Mouse (Mus musculus) CH12.LX (cell line): ENCODE data around the gene Hdac4. TPM values are rescaled to one million over a fixed set of nuclear protein-coding genes. Genes with fewer than 3 reads are reported as not detected.

Experiments used
- DNase-seq: peaks from one replicate; pipeline ENCODE4 v3.0.0-alpha.2; 2013; ENCODE audit errors: extremely low read depth
- H3K27ac ChIP-seq: 2 replicates; pipeline ENCODE4 v1.5.1; 2012; ENCODE audit warnings: low read depth, mild to moderate bottlenecking, control low read depth, moderate library complexity; ENCODE audit not compliant: insufficient read depth
- H3K27me3 ChIP-seq: replicated peaks from 2 replicates; pipeline ENCODE3; 2012; ENCODE audit warnings: inconsistent platforms
- H3K36me3 ChIP-seq, 2 experiments: replicated peaks in 1 of 2; 2 replicates each; pipeline versions ENCODE3 to v1.6.1; 2012; ENCODE audit warnings: inconsistent platforms in 1 of 2, low read length in 1 of 2, mild to moderate bottlenecking in 1 of 2, mixed read lengths in 1 of 2, moderate library complexity in 1 of 2; ENCODE audit not compliant: control insufficient read depth in 1 of 2, insufficient read depth in 1 of 2
- H3K4me1 ChIP-seq, 2 experiments: 2 replicates each; pipeline ENCODE4 v1.6.1; 2012; ENCODE audit warnings: inconsistent platforms in 1 of 2, moderate library complexity in 1 of 2; ENCODE audit not compliant: insufficient read depth in 2 of 2, control insufficient read depth in 1 of 2
- H3K4me2 ChIP-seq: 2 replicates; pipeline ENCODE4 v1.6.1; 2012; ENCODE audit warnings: low read depth, mild to moderate bottlenecking, control low read depth; ENCODE audit not compliant: poor library complexity, insufficient read depth, severe bottlenecking
- H3K4me3 ChIP-seq, 3 experiments: fragments of 150-350 bp in 1 of 3; sonication (generic) in 1 of 3; replicated peaks in 1 of 3; 2 replicates each; pipeline versions ENCODE3 to v1.5.1; 2011 to 2012; ENCODE audit warnings: low read depth in 2 of 3, low read length in 2 of 3, mild to moderate bottlenecking in 2 of 3, moderate library complexity in 2 of 3, control low read depth in 1 of 3, improper control_type of control experiment in 1 of 3, inconsistent platforms in 1 of 3, mixed read lengths in 1 of 3; ENCODE audit not compliant: poor library complexity in 1 of 3
- H3K79me2 ChIP-seq: replicated peaks from 2 replicates; pipeline ENCODE4 v1.6.1; 2012; ENCODE audit warnings: mild to moderate bottlenecking, moderate library complexity; ENCODE audit not compliant: control insufficient read depth, poor library complexity, insufficient read depth, severe bottlenecking; ENCODE audit errors: extremely low read depth
- H3K9ac ChIP-seq: 2 replicates; pipeline ENCODE4 v1.6.1; 2012; ENCODE audit warnings: low read depth, mild to moderate bottlenecking, control low read depth, moderate library complexity; ENCODE audit not compliant: insufficient read depth
- H3K9me3 ChIP-seq: replicated peaks from 2 replicates; pipeline ENCODE3; 2012; ENCODE audit warnings: low read length, inconsistent platforms, mixed read lengths
- BHLHE40 ChIP-seq: IDR thresholded peaks from 2 replicates; pipeline ENCODE4 v1.6.1; 2011; ENCODE audit warnings: mild to moderate bottlenecking, low read depth, low read length, improper control_type of control experiment
- CHD2 ChIP-seq: IDR thresholded peaks from 2 replicates; pipeline ENCODE4 v1.6.1; 2011; ENCODE audit warnings: low read length, improper control_type of control experiment
- CTCF ChIP-seq, 2 experiments: IDR thresholded peaks in 1 of 2; conservative IDR thresholded peaks in 1 of 2; 2 replicates each; pipeline ENCODE4 v1.5.1; 2011 to 2012; ENCODE audit warnings: low read depth in 2 of 2, low read length in 2 of 2, improper control_type of control experiment in 1 of 2, inconsistent platforms in 1 of 2, mild to moderate bottlenecking in 1 of 2, moderate library complexity in 1 of 2
- ETS1 ChIP-seq: conservative IDR thresholded peaks from 2 replicates; pipeline ENCODE4 v1.6.1; 2012; ENCODE audit warnings: low read depth, mild to moderate bottlenecking, inconsistent platforms, low read length, improper control_type of control experiment, moderate library complexity
- IRF4 ChIP-seq: IDR thresholded peaks from 2 replicates; pipeline ENCODE4 v1.6.1; 2014; ENCODE audit warnings: low read depth, mild to moderate bottlenecking, inconsistent platforms, low read length, improper control_type of control experiment
- JUN ChIP-seq: IDR thresholded peaks from 2 replicates; pipeline ENCODE4 v1.6.1; 2011; ENCODE audit warnings: low read depth, mild to moderate bottlenecking, low read length, improper control_type of control experiment, moderate library complexity; ENCODE audit not compliant: insufficient read depth
- JUND ChIP-seq: conservative IDR thresholded peaks from 2 replicates; pipeline ENCODE4 v1.6.1; 2011; ENCODE audit warnings: low read depth, low read length, improper control_type of control experiment
- MAX ChIP-seq: IDR thresholded peaks from 2 replicates; pipeline ENCODE4 v1.6.1; 2011; ENCODE audit warnings: low read length, improper control_type of control experiment
- MXI1 ChIP-seq: IDR thresholded peaks from 2 replicates; pipeline ENCODE4 v1.6.1; 2011; ENCODE audit warnings: mild to moderate bottlenecking, low read depth, low read length, improper control_type of control experiment
- MYC ChIP-seq: IDR thresholded peaks from 2 replicates; pipeline ENCODE4 v1.6.1; 2011; ENCODE audit warnings: low read depth, mild to moderate bottlenecking, improper control_type of control experiment, low read length
- NELFE ChIP-seq: IDR thresholded peaks from 2 replicates; pipeline ENCODE4 v1.6.1; 2011; ENCODE audit warnings: low read depth, low read length, improper control_type of control experiment
- NRF1 ChIP-seq: IDR thresholded peaks from 2 replicates; pipeline ENCODE4 v1.6.1; 2014; ENCODE audit warnings: low read depth, mild to moderate bottlenecking, inconsistent platforms, low read length, improper control_type of control experiment, moderate library complexity
- PAX5 ChIP-seq: IDR thresholded peaks from 2 replicates; pipeline ENCODE4 v1.6.1; 2012; ENCODE audit warnings: low read length, inconsistent platforms, mixed read lengths
- POLR2A ChIP-seq: IDR thresholded peaks from 2 replicates; pipeline ENCODE4 v1.6.1; 2011; ENCODE audit warnings: low read depth, mild to moderate bottlenecking, improper control_type of control experiment, low read length
- RAD21 ChIP-seq: IDR thresholded peaks from 2 replicates; pipeline ENCODE4 v1.6.1; 2011; ENCODE audit warnings: low read depth, mild to moderate bottlenecking, low read length, improper control_type of control experiment, moderate library complexity
- RCOR1 ChIP-seq: conservative IDR thresholded peaks from 2 replicates; pipeline ENCODE4 v1.6.1; 2012; ENCODE audit warnings: low read depth, mild to moderate bottlenecking, inconsistent platforms, low read length, improper control_type of control experiment
- SIN3A ChIP-seq: IDR thresholded peaks from 2 replicates; pipeline ENCODE4 v1.6.1; 2012; ENCODE audit warnings: low read length, improper control_type of control experiment, inconsistent platforms
- SMC3 ChIP-seq: IDR thresholded peaks from 2 replicates; pipeline ENCODE4 v1.6.1; 2011; ENCODE audit warnings: low read depth, low read length, improper control_type of control experiment
- TCF12 ChIP-seq: IDR thresholded peaks from 2 replicates; pipeline ENCODE4 v1.6.1; 2014; ENCODE audit warnings: low read depth, mild to moderate bottlenecking, inconsistent platforms, low read length, improper control_type of control experiment
- UBTF ChIP-seq: IDR thresholded peaks from 2 replicates; pipeline ENCODE4 v1.6.1; 2012; ENCODE audit warnings: low read depth, mild to moderate bottlenecking, inconsistent platforms, low read length, improper control_type of control experiment, moderate library complexity
- ZC3H11A ChIP-seq: IDR thresholded peaks from 2 replicates; pipeline ENCODE4 v1.6.1; 2012; ENCODE audit warnings: low read depth, mild to moderate bottlenecking, inconsistent platforms, low read length, improper control_type of control experiment
- dilution Hi-C: fragments of 300-500 bp; cut with MboI; formaldehyde crosslinking; loops from 2 replicates; pipeline ENCODE4 v1.14.3; 2020; ENCODE audit warnings: low sequenced_read_pairs; ENCODE audit not compliant: extremely low pct_unique_long_range_greater_than_20kb, extremely low pct_ligation_motif_present
- in situ Hi-C: fragments of 300-500 bp; cut with MboI; formaldehyde crosslinking; loops from 3 replicates; pipeline ENCODE4 v1.14.3; 2019; ENCODE audit warnings: low sequenced_read_pairs, low pct_ligation_motif_present, low pct_unique_long_range_greater_than_20kb, mixed read lengths
- polyA plus RNA-seq: library from polyadenylated mRNA; unstranded; fragments of >175 nt; gene quantifications from 2 replicates; pipeline ENCODE4 v1.2.1, GENCODE M21; 2012; ENCODE audit warnings: low read depth; ENCODE audit not compliant: insufficient read length
- total RNA-seq, 2 experiments: library from RNA; depleted of rRNA; stranded (reverse); fragments of 300-350 nt in 1 of 2; fragments of >200 nt in 1 of 2; gene quantifications; 2 replicates each; pipeline ENCODE4 v1.2.3; 2012 to 2014

Hdac4 gene
- total and polyA plus RNA-seq, 3 experiments, result 2.4 to 6.3 (median 4.3) TPM

DNA sequence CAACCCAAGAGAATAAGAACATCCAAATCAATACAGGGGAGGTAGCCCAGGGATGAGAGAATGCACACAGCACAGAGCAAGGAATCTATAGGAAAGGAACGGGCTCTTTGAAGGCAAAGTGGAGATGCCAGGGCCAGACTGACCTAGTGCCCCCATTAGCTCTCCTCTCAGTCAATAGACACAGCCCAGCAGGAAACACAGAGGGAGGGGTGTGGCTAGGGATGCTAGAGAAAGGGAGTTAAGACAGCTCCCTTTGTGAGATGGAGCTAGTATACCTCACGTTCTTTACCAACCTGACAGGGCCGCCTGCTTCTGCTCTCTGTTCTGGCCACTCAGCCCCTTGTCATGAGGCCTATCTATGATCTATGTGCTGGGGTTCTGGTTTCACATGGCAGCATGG lies 144.9 kb downstream of the Hdac4 start:
- H3K4me3 ChIP-seq, result no peak overlapping the region
- in situ Hi-C loops, result no loop called here
- no peak overlapping the region for H3K9ac ChIP-seq
- H3K4me1 ChIP-seq, result peaks cover 5 to 65% of the 10 kb centered on the region in 2 experiments; a peak in 3 of 4 replicates
- no peaks in the 10 kb centered on the region for H3K27me3 ChIP-seq
- DNase-seq, result no peak
- no peaks in the 10 kb centered on the region for H3K9me3 ChIP-seq
- no peak overlapping the region for H3K27ac ChIP-seq
- dilution Hi-C loops, result no loop called here
- H3K79me2 ChIP-seq, result no peaks in the 10 kb centered on the region
- TF ChIP-seq NELFE, result no peak
- TF ChIP-seq CTCF (conservative IDR thresholded peaks at IDR 0.05 in 1 of 2, IDR thresholded peaks at IDR 0.05 in 1 of 2; ENCODE audit: low read depth in 2 of 2, low read length in 2 of 2), result no peak
- TF ChIP-seq IRF4, result no peak
- no peak for TF ChIP-seq UBTF
- no peak for TF ChIP-seq MXI1
- no peak for TF ChIP-seq SMC3
- TF ChIP-seq POLR2A, result no peak
- no peak for TF ChIP-seq RCOR1
- TF ChIP-seq PAX5, result no peak
- no peak for TF ChIP-seq MYC
- no peak for TF ChIP-seq SIN3A
- no peak for TF ChIP-seq NRF1
- no peak for TF ChIP-seq MAX
- no peak for TF ChIP-seq ZC3H11A
- no peak for TF ChIP-seq BHLHE40
- TF ChIP-seq RAD21, result no peak
- TF ChIP-seq CHD2, result no peak
- no peak for TF ChIP-seq JUN
- TF ChIP-seq TCF12, result no peak
- no peak for TF ChIP-seq ETS1
- peaks cover 0 to 5% of the 10 kb centered on the region in 2 experiments for H3K36me3 ChIP-seq
- H3K4me2 ChIP-seq, result no peak overlapping the region

DNA sequence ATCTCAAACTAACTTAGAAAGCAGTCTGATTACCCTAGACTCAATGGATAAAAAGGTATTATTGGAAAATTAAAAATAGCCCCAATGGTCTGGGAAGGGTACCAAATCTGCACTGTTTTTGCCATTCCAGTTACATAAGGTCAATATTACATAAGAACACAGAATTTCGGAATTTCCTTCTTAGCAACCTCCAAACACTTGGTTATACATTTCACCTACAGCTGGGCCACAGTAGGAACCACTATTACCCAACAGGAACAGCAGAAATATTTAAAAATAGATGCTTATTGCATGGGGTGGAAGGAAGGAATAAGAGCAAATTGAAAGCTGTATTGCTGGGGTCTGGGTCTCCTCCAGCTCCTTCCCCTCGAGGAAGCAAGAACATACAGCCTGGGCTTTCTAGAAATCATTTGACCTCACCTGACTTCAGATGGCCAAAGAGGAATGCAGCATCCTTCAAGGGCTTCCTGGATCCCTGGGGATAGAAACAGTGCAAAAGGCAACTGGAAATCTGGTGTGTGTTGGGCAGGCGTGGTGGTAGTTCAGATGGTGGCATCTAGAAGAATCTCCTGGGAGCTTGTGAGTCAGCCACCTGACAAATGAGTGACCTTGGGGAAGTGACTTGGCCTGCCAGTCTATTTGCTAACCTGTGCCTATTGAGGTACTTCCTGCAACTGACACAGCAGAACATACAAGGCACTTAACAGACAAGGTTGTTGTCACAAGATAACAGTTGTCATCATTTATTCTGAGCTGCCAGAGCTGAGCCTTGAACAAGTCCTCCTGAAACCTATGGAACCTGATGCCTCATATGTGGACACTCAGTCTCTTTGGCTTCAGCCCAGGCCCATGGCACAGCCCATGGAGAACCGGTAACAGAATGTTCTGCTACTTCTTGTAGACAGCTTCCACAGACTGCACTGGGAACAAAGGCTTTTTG lies 146.8 kb downstream of the Hdac4 start:
- Histone ChIP-seq H3K4me1 (peaks cover 5 to 62% of the 10 kb centered on the region in 2 experiments; a peak in 3 of 4 replicates), H3K27ac (no peak overlapping the region), H3K4me3 (no peak overlapping the region), H3K27me3 (no peaks in the 10 kb centered on the region), H3K9ac (no peak overlapping the region), H3K4me2 (no peak overlapping the region), H3K79me2 (no peaks in the 10 kb centered on the region), H3K36me3 (no peaks in the 10 kb centered on the region), H3K9me3 (no peaks in the 10 kb centered on the region)
- dilution Hi-C loops, result no loop called here
- peak; percentile 21 for DNase-seq
- in situ Hi-C loops, result no loop called here
- TF ChIP-seq JUND (no peak), BHLHE40 (0 out of 2 replicates have a peak, but pooled peaks have one; percentile 18)
